Mouse (Mus musculus) cerebellum, postnatal 14 days (tissue): Measurements from ENCODE around the gene Tmem132c.
A peak's percentile ranks its signal among the peaks of the same experiment; 100 is the strongest.

ENCODE experiments used
- DNase-seq, 2 experiments: peaks; one replicate each; pipeline ENCODE4 v3.0.0; 2021; ENCODE audit warnings: mixed read lengths in 2 of 2

Gene Tmem132c

GRCm38 (mm10) chr5:127241136-127241924 lies at the start of gene Tmem132c:
Gene Tmem132c, plus strand, starts transcription at chr5:127241808.
- peak; percentile 84 to 90 for DNase-seq

- peak; percentile 5 to 18 for DNase-seq
Observed at GRCm38 (mm10) chr5:127191881-127192280, 49.7 kb upstream of the Tmem132c start.

GRCm38 (mm10) chr5:127198850-127199249 lies 42.8 kb upstream of the Tmem132c start:
- peak; percentile 13 to 29 for DNase-seq

DNA sequence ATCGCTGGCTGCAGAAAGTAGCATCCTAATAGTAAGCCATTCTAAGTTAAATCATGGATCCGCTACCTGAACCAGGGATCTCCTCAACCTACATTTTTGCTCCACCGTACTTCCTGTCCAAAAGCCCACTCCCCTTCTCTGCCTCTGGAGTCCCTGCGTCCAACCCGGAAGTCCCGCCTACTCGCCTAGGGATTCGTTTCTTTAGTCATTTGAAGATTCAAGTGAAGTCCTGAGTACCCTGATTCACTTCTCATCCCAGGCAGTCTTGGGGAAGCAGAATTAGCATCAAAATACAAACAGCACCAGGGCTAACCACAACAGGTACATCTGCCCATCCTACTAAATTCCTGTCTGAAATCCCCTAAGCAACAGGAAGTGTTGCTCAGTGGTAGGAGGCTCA lies 36.7 kb upstream of the Tmem132c start:
- DNase-seq = no peak

- DNase-seq = no peak
Observed at GRCm38 (mm10) chr5:127216389-127216788, 25.2 kb upstream of the Tmem132c start.

DNA sequence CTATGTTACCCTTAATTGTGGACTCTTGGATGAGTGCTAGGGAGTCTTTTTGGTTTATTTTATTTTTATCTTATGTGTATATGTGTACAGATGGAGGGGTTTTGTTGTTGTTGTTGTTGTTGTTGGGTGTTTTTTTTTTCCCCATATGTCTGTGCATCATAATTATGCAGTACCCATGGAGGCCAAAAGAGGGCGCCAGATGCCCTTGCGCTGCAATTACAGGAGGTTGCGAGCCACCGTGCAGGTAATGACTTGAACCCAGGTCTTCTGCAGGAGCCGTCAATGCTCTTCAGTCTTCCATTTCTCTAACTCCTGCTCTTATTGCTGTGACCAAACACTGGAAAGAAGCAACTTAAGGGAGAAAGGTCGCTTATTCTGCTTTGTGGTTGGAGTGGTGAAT lies 23.9 kb upstream of the Tmem132c start:
- DNase-seq = no peak

DNA sequence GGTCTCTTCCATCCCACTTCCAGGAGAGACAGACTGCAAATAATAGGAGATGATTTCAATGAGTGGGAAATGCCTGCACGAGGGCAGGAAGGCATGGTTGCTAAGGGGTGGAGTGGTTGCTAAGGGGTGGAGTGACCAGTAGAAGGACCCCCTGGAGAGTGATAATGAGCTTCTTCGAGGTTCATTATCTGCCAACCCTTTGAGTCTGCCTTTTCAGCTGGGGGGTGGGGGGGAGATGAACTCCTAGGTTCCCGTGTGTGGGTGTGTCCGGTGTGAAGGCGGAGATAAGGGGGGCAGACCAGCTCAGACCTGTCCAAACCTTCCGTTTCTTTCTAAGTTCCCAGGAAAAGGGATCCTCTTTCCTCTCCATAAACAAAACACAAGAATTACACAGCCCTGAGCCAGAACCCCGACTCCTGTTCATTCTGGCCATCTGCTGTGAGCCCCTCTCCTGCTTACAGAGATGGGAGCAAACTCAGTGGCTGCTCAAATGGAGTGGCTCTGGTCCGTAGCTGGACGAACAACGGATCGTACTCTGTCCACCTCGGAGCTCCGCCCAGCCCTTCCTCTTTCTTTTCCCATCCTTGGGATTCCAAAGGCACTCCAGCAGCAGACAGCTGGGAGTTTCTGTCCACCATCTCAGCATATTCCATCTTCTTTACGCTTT lies 13.5 kb upstream of the Tmem132c start:
- DNase-seq = no peak

- peak; percentile 46 to 59 for DNase-seq
Observed at GRCm38 (mm10) chr5:127234715-127235114, 6.9 kb upstream of the Tmem132c start.

- DNase-seq = peak; percentile 94 to 97
Observed at GRCm38 (mm10) chr5:127235203-127235602, 6.4 kb upstream of the Tmem132c start.

DNA sequence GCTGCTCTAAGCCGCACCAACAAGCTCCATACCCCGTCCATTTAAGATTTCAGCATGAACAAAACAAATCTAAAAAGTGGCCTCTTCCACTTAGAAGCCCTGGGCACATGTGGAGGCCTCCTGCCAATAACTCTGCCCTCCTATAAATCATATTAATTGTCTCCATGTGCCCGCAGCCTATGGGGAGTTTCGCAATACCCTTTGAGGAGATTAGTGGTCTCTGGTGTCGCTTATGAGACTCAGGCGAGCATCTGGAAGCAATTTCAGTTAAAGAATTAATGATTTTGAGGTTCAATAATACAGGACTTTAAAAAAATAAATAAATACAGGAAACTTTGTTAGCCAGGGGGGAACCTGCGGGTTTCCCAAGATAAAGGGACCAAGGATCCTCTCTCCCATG lies 1.9 kb upstream of the Tmem132c start:
- no peak for DNase-seq

DNA sequence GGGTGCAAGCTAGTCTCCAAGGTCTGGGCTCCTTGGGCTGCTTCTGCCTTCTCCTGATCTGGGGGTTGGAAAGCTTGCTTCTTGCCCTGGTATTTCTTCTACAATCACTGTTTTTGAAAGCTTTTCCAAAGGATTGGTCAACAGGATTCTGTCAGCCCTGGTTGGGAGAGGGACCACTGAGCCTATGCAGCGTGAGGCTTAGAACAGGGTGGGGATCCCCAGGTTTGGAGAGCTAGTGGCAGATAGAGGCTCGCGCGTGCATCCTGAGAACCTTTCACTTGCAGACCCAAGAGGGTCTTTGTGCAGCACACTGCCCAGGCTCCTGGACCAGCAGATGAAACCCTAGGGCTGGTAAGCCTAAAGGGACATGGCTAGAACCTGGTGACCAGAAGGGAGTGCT lies 962 bp upstream of the Tmem132c start:
- no peak for DNase-seq

GRCm38 (mm10) chr5:127241925-127242762 lies 536 bp downstream of the Tmem132c start:
- DNase-seq = peak; percentile 46 to 48

GRCm38 (mm10) chr5:127242763-127243160 lies 1.2 kb downstream of the Tmem132c start:
- no peak for DNase-seq

- DNase-seq = peak; percentile 40 to 47
Observed at GRCm38 (mm10) chr5:127243209-127243608, 1.6 kb downstream of the Tmem132c start.

- DNase-seq = peak; percentile 33 to 56
Observed at GRCm38 (mm10) chr5:127243611-127244010, 2.0 kb downstream of the Tmem132c start.

GRCm38 (mm10) chr5:127253263-127253662 lies 11.7 kb downstream of the Tmem132c start:
- DNase-seq = no peak

DNA sequence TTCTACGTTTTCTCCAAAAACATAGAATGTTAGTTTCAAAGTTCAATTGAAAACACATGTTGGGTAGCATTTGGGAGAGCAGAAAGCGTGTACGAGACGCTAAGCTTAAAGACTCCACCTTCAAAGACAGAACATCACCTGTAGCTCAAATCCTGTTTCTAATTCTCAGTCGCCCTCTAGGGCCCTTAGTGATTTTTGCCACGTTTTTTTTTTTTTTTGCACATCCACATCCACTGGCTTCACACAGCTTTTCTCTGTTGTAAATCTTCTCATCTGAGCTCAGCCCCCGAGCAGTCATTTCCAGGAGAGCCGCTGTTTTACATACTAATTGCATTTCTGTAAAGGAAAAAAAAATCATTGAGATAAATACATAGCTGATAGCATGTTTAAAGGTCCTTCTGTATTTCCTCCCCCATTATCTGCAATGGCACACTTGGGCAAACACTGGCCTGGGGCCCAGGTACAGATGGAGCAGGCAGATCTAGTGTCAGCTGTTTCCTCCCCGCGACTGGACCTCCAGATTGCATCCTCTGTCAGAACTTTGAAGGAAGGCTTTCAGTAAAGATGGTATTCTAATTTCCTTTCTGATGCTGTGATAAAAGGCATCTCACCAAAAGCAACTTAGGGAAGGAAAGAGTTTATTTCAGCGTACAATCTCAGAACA lies 15.5 kb downstream of the Tmem132c start:
- peak; percentile 56 to 62 for DNase-seq

GRCm38 (mm10) chr5:127262136-127262535 lies 20.5 kb downstream of the Tmem132c start:
- no peak for DNase-seq

GRCm38 (mm10) chr5:127271145-127271544 lies 29.5 kb downstream of the Tmem132c start:
- no peak for DNase-seq

GRCm38 (mm10) chr5:127279462-127279861 lies 37.9 kb downstream of the Tmem132c start:
- no peak for DNase-seq

DNA sequence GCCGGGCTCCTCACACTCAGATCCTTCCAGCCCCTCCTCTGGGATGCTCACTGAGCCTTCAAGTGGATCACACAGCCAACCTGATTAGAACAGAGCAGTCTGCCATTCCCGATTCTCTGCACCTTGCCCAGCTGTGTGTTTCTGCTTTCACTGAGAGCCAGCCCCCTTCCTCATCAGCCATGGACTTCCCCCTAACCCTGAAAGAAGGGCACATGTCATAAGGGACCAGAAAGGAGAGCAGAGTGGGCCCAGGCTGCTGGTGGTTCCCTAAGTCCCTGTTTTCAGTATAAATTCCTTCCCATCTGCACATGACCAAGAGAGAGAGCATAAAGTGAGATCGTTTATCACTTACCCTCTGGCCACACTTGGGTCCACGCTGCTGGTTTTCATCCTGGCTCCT lies 39.6 kb downstream of the Tmem132c start:
- no peak for DNase-seq

- DNase-seq = no peak
Observed at GRCm38 (mm10) chr5:127282539-127283123, 41.0 kb downstream of the Tmem132c start.
